Mouse (Mus musculus) olfactory bulb, adult 2 months (tissue): ENCODE data around the gene Hap1. TPM values are rescaled to one million over a fixed set of nuclear protein-coding genes. Genes with fewer than 3 reads are reported as not detected.

Source experiments
- H3K27ac ChIP-seq: fragments of 200-500 bp; 2 replicates; pipeline ENCODE4 v1.5.1; 2012; ENCODE audit warnings: low read depth, low read length; ENCODE audit not compliant: insufficient read depth
- H3K4me1 ChIP-seq: fragments of 200-500 bp; 2 replicates; pipeline ENCODE4 v1.6.1; 2012; ENCODE audit warnings: low read length; ENCODE audit not compliant: control insufficient read depth, insufficient read depth
- H3K4me3 ChIP-seq: fragments of 200-500 bp; 2 replicates; pipeline ENCODE4 v1.5.1; 2012; ENCODE audit warnings: mild to moderate bottlenecking, low read depth, low read length, moderate library complexity; ENCODE audit not compliant: insufficient read depth
- CTCF ChIP-seq: fragments of 200-500 bp; IDR thresholded peaks from 2 replicates; pipeline ENCODE4 v1.5.1; 2012; ENCODE audit warnings: low read depth, mild to moderate bottlenecking, low read length, moderate library complexity; ENCODE audit not compliant: insufficient read depth
- POLR2A ChIP-seq: fragments of 200-500 bp; IDR thresholded peaks from 2 replicates; pipeline ENCODE4 v1.6.1; 2012; ENCODE audit warnings: mild to moderate bottlenecking, low read depth, low read length, moderate library complexity; ENCODE audit not compliant: insufficient read depth
- WGBS: fragments of 180-500 bp; shearing (Covaris S2); methylation state at CpG from one replicate; pipeline ENCODE4 v1.1.7; 2018; 5-methylcytosine and 5-hydroxymethylcytosine counted together
- polyA plus RNA-seq: library from polyadenylated mRNA; stranded (reverse); fragments of >200 nt; gene quantifications from 2 replicates; pipeline ENCODE4 v1.2.4, GENCODE M21; 2012; ENCODE audit warnings: low replicate concordance; ENCODE audit not compliant: missing spikeins, insufficient read depth, insufficient read length

The Hap1 gene
- polyA plus RNA-seq, 1 experiment: not detected

GRCm38 (mm10) chr11:100378446-100378845 is 22.5 kb upstream of the Hap1 start:
- TF ChIP-seq CTCF (no peak), POLR2A (no peak)
- WGBS: 95% methylated on average over 5 of the region's 5 CpGs
- Histone ChIP-seq H3K27ac (no peak overlapping the region), H3K4me1 (peaks cover 16% of the 10 kb centered on the region), H3K4me3 (no peak overlapping the region)

- Histone ChIP-seq H3K4me3 (no peak overlapping the region), H3K27ac (no peak overlapping the region), H3K4me1 (peaks cover 11% of the 10 kb centered on the region)
- WGBS: 93% methylated on average over 14 of the region's 14 CpGs
- no peak for TF ChIP-seq POLR2A
- TF ChIP-seq CTCF: no peak
These were observed 22.1 kb upstream of the Hap1 start for GRCm38 (mm10) chr11:100377989-100378388.

- TF ChIP-seq CTCF: no peak
- Histone ChIP-seq H3K27ac (no peak overlapping the region), H3K4me3 (no peak overlapping the region), H3K4me1 (peaks cover 14% of the 10 kb centered on the region)
- WGBS: 85% methylated on average over 21 of the region's 21 CpGs
These were observed 20.9 kb upstream of the Hap1 start for GRCm38 (mm10) chr11:100376746-100377389.

GRCm38 (mm10) chr11:100376005-100376404 is 20.1 kb upstream of the Hap1 start:
- Histone ChIP-seq H3K4me1 (peaks cover 10% of the 10 kb centered on the region), H3K27ac (no peak overlapping the region), H3K4me3 (no peak overlapping the region)
- TF ChIP-seq CTCF: no peak
- TF ChIP-seq POLR2A: no peak
- 80% methylated on average over 4 of the region's 4 CpGs for WGBS

- no peak for TF ChIP-seq CTCF
- TF ChIP-seq POLR2A: no peak
These were observed 19.2 kb upstream of the Hap1 start for GRCm38 (mm10) chr11:100375127-100375526.

GRCm38 (mm10) chr11:100371981-100372558 is 16.1 kb upstream of the Hap1 start:
- WGBS: 61% methylated on average over 8 of the region's 8 CpGs
- H3K27ac ChIP-seq: no peak overlapping the region
- H3K4me1 ChIP-seq: peaks cover 10% of the 10 kb centered on the region
- TF ChIP-seq CTCF: no peak
- no peak for TF ChIP-seq POLR2A
- no peak overlapping the region for H3K4me3 ChIP-seq

More at GRCm38 (mm10) chr11:100375127-100375526, 19.2 kb upstream of the Hap1 start:
- 88% methylated on average over 9 of the region's 9 CpGs for WGBS
- H3K4me3 ChIP-seq: no peak overlapping the region
- peaks cover 10% of the 10 kb centered on the region for H3K4me1 ChIP-seq
- H3K27ac ChIP-seq: no peak overlapping the region

- no peak overlapping the region for H3K27ac ChIP-seq
- no peak overlapping the region for H3K4me3 ChIP-seq
- H3K4me1 ChIP-seq: peaks cover 14% of the 10 kb centered on the region
- no peak for TF ChIP-seq POLR2A
- TF ChIP-seq CTCF: no peak
- WGBS: 78% methylated on average over 8 of the region's 8 CpGs
These were observed 13.9 kb upstream of the Hap1 start for GRCm38 (mm10) chr11:100369822-100370221.

GRCm38 (mm10) chr11:100369145-100369544 is 13.2 kb upstream of the Hap1 start:
- Histone ChIP-seq H3K4me3 (no peak overlapping the region), H3K4me1 (peaks cover 14% of the 10 kb centered on the region), H3K27ac (no peak overlapping the region)
- WGBS: 75% methylated on average over 7 of the region's 7 CpGs
- TF ChIP-seq POLR2A (no peak), CTCF (no peak)

- WGBS: 18% methylated on average over 12 of the region's 12 CpGs
- Histone ChIP-seq H3K4me1 (peaks cover 12% of the 10 kb centered on the region), H3K27ac (no peak overlapping the region)
These were observed 7.1 kb upstream of the Hap1 start for GRCm38 (mm10) chr11:100362979-100363562.

More at GRCm38 (mm10) chr11:100362979-100363562, 7.1 kb upstream of the Hap1 start:
- no peak for TF ChIP-seq CTCF
- TF ChIP-seq POLR2A: no peak
- H3K4me3 ChIP-seq: no peak overlapping the region
